Mouse (Mus musculus) liver, embryonic 11.5 days (tissue): ENCODE measurements at regions not wholly inside any gene's neighbourhood (a gene's known extent, or its start where the extent isn't known, plus 50 kb on each side); places are given as distances from the start of the nearest gene placed in this dataset.

Source experiments
- ATAC-seq: fragments of 200-750 bp; cut with Nextera tagmentation; replicated peaks from 2 replicates; pipeline ENCODE4 v1.8.0; 2017; ENCODE audit warnings: moderate number of reproducible peaks, mild to moderate bottlenecking, moderate TSS enrichment, moderate library complexity; ENCODE audit not compliant: low FRiP score
- DNase-seq: peaks from one replicate; pipeline ENCODE4 v3.0.0-alpha.2; 2017; ENCODE audit warnings: low spot score
- H3K27ac ChIP-seq: fragments of 300-500 bp; sonication (generic); 2 replicates; pipeline ENCODE4 v1.5.1; 2014; ENCODE audit warnings: mild to moderate bottlenecking, low read depth, low read length, control low read depth
- H3K27me3 ChIP-seq: fragments of 300-500 bp; sonication (generic); replicated peaks from 2 replicates; pipeline ENCODE4 v1.6.1; 2014; ENCODE audit warnings: low read length, mixed read lengths; ENCODE audit not compliant: control insufficient read depth, insufficient read depth
- H3K36me3 ChIP-seq: fragments of 300-500 bp; sonication (generic); 2 replicates; pipeline ENCODE4 v1.6.1; 2014; ENCODE audit warnings: mild to moderate bottlenecking, low read length, moderate library complexity, mixed read lengths; ENCODE audit not compliant: control insufficient read depth, insufficient read depth
- H3K4me1 ChIP-seq: fragments of 300-500 bp; sonication (generic); replicated peaks from 2 replicates; pipeline ENCODE4 v1.6.1; 2014; ENCODE audit warnings: low read length, mixed read lengths; ENCODE audit not compliant: control insufficient read depth, insufficient read depth
- H3K4me2 ChIP-seq: fragments of 300-500 bp; sonication (generic); 2 replicates; pipeline ENCODE4 v1.6.1; 2014; ENCODE audit warnings: mild to moderate bottlenecking, control low read depth, moderate library complexity
- H3K4me3 ChIP-seq: fragments of 300-500 bp; sonication (generic); 2 replicates; pipeline ENCODE4 v1.5.1; 2014; ENCODE audit warnings: low read depth, low read length, control low read depth
- H3K9ac ChIP-seq: fragments of 300-500 bp; sonication (generic); 2 replicates; pipeline ENCODE4 v1.6.1; 2014; ENCODE audit warnings: low read depth, low read length, control low read depth
- H3K9me3 ChIP-seq: fragments of 300-500 bp; sonication (generic); 2 replicates; pipeline ENCODE4 v1.6.1; 2016; ENCODE audit warnings: low read length, inconsistent platforms, mixed read lengths; ENCODE audit not compliant: control insufficient read depth
- WGBS: fragments of 180-500 bp; shearing (Covaris S2); extraction: QIAGEN DNeasy Blood & Tissue Kit; methylation state at CpG from one replicate; pipeline ENCODE4 v1.1.7; 2014; 5-methylcytosine and 5-hydroxymethylcytosine counted together

DNA sequence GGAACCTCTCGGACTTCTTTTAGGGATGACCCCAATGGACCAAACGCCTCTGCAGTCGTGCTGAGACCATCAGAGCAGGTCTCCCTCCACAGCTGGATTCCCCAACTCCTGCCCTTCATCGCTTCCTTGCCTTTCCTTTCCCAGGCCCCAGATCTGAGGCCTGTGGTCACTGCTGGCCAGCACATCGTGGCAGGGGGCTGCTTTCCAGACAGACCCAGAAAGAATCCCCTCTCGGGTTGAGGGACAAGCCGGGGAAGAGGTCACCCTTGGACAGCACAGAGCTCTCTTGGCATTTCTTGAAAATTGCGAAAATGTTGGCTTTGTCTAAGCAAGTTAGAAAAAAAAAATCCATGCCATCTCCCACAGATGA lies 134.9 kb upstream of the Haao start:
- Histone ChIP-seq H3K36me3 (no peaks in the 10 kb centered on the region), H3K4me3 (no peak overlapping the region), H3K4me2 (no peak overlapping the region), H3K9me3 (no peaks in the 10 kb centered on the region), H3K27me3 (no peaks in the 10 kb centered on the region), H3K9ac (0 out of 2 replicates have a peak overlapping the region, but pooled peaks have one; percentile 14), H3K4me1 (peaks cover 26% of the 10 kb centered on the region), H3K27ac (peak overlapping the region; percentile 2)
- no peak for DNase-seq
- 61% methylated on average over 8 of the region's 8 CpGs for WGBS
- no peak for ATAC-seq

DNA sequence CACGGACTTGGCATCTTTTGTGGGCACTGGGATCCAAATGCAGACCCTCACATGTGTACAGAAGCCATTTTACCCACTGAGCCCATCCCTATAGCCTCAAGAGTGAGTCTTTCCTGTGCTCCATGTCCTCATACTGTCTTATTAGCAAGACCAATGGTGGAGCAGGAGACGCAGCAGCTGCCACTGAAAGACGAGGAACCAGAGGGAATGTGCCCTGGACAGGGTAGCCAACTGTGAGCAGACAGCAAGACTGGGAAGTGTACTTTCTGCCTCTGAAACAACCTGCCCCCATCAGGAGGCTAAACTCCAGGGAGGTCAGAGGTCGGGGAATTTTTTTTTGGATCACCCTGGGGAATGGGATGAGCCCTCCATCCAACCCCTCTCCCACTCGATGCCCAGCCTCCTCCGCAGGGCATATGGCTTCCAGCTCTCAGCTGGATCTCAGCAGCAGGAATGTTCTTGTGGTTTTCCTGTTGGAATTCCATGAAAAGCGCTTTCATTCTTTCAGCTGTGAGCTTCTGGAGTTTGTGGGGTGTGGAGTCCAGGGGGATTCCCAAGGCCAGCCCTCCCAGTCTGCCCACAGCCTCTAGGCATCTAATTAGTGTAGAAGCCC lies 131.2 kb upstream of the Haao start:
- Histone ChIP-seq H3K27ac (no peak overlapping the region), H3K36me3 (no peaks in the 10 kb centered on the region), H3K27me3 (no peaks in the 10 kb centered on the region), H3K4me1 (peaks cover 32% of the 10 kb centered on the region), H3K9me3 (no peaks in the 10 kb centered on the region), H3K4me2 (no peak overlapping the region), H3K4me3 (no peak overlapping the region), H3K9ac (no peak overlapping the region)
- 71% methylated on average over 7 of the region's 7 CpGs for WGBS
- ATAC-seq = no peak
- DNase-seq = no peak

DNA sequence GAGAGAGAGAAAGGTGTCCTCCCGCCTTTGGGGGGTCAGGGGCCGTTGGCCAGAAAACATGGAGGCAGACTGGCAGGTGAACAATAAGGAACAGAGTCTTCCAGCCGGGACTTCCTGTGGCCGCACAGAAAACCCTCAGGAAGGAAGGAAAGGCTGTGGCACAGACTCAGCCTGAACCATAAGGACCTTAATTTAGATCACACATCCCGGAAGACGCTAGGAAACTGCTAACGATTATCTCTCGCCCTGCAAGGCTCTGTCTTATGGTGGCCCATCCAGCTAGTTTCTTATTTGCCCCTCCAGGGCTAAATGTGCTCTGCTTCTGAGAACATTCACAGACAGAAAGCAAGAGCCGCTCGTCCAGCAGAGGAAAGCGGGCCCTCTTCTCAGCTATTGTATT lies 130.0 kb upstream of the Haao start:
- H3K27ac ChIP-seq = no peak overlapping the region

DNA sequence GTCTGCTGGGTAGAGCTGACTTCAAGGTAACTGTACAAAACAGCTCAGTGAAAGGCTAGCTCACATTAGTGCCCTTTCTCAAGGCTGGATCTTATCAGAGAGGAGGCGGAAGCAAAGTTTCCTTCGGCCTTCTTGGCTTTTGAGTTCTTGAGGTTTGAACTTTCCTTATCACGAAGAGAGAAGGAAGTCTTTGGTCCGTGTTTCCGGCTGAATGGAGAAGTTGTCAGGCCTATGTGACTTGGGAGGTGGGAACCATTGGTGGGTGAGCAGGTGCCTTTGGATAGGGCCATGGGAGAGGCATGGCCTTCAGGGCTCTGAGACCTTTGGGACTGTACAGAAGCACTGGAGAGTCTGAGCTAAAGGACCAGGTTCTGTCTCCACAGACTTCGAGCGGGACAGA lies 128.1 kb upstream of the Haao start:
- peak; percentile 10; the same call in 1 of the 2 replicates for ATAC-seq
- no peaks in the 10 kb centered on the region for H3K27me3 ChIP-seq
- no peaks in the 10 kb centered on the region for H3K9me3 ChIP-seq
- H3K9ac ChIP-seq = no peak overlapping the region
- WGBS = 39% methylated on average over 7 of the region's 7 CpGs
- no peak for DNase-seq
- H3K27ac ChIP-seq = no peak overlapping the region; the same call in 1 of the 2 replicates
- H3K4me1 ChIP-seq = peaks cover 30% of the 10 kb centered on the region
- H3K4me2 ChIP-seq = no peak overlapping the region
- no peak overlapping the region for H3K4me3 ChIP-seq
- H3K36me3 ChIP-seq = no peaks in the 10 kb centered on the region

More for the DNA sequence above, 130.0 kb upstream of the Haao start:
- no peak for DNase-seq
- Histone ChIP-seq H3K4me3 (no peak overlapping the region), H3K27me3 (no peaks in the 10 kb centered on the region), H3K36me3 (no peaks in the 10 kb centered on the region), H3K9ac (no peak overlapping the region), H3K4me2 (no peak overlapping the region), H3K9me3 (no peaks in the 10 kb centered on the region), H3K4me1 (peaks cover 30% of the 10 kb centered on the region)
- no peak for ATAC-seq
- WGBS = 49% methylated on average over 11 of the region's 11 CpGs

DNA sequence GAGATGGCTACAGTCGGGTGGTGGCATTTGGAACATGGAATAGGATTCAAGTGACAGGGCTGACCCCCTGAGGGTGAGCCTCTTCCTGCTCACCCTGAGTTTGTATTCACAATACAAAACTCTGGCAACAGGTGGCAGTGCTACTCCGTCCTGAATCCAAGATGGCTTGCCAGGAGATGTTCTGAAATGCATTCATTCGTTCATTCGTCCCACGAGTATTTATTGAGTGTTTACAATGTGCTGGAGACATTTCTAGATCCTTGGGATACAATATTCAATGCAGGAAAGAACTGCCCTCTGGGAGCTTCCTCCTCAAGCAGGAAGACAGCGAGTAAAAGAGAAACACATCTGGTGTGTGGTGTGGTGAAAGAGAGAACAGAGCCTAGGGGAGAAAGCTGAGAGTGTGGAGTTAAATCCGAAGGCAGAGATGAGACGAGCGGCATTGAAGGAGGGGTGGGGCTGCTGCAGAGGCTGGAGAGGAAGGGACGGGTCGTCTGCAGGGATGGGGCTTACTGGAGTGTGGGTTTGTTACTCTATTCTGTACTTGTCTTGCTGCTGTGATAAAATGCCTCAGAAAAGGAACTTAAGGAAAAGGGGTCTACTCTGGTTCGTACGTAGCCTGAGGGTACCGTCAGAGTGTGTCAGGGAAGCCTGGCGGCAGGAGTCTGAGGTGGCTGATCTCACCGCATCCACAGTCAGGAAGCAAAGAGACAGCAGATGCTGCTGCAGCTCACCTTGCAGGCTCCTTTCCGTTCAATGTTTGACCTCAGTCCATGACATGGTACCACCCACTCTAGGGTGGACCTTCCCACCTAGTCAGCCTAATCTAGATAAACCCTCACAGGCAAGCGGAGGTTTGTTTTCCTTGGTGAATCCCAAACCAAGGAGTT lies 125.9 kb upstream of the Haao start:
- DNase-seq (no peak), ATAC-seq (peak; percentile 39)
- Histone ChIP-seq H3K4me1 (peaks cover 30% of the 10 kb centered on the region), H3K9me3 (no peaks in the 10 kb centered on the region), H3K27me3 (no peaks in the 10 kb centered on the region), H3K36me3 (no peaks in the 10 kb centered on the region), H3K4me2 (peak overlapping the region; percentile 44), H3K4me3 (peak overlapping the region; percentile 10; the same call in 1 of the 2 replicates), H3K9ac (no peak overlapping the region), H3K27ac (no peak overlapping the region)
- 22% methylated on average over 18 of the region's 18 CpGs for WGBS

DNA sequence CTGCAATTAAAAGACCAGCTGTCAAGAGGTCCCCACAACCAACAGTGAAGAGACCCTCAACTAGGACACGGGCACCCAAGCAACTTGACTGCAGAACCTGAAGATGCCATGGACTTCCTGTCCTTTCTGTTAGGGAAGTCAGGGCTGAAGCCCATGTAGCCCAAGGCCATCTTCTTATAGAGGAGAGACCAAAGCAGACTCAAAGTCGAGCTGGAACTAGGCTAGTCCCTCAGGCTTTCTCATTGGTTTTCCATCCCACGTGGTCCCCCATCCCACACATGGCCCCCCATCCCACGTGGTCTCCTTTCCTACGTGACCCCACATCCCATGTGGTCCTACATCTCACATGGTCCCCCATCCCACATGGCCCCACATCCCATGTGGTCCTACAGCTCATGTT lies 125.1 kb upstream of the Haao start:
- no peak for DNase-seq
- Histone ChIP-seq H3K4me1 (peaks cover 32% of the 10 kb centered on the region), H3K36me3 (no peaks in the 10 kb centered on the region), H3K4me2 (no peak overlapping the region), H3K27me3 (no peaks in the 10 kb centered on the region), H3K9me3 (no peaks in the 10 kb centered on the region), H3K27ac (no peak overlapping the region), H3K9ac (no peak overlapping the region), H3K4me3 (no peak overlapping the region)
- no peak for ATAC-seq
- WGBS = 74% methylated on average over 5 of the region's 5 CpGs

DNA sequence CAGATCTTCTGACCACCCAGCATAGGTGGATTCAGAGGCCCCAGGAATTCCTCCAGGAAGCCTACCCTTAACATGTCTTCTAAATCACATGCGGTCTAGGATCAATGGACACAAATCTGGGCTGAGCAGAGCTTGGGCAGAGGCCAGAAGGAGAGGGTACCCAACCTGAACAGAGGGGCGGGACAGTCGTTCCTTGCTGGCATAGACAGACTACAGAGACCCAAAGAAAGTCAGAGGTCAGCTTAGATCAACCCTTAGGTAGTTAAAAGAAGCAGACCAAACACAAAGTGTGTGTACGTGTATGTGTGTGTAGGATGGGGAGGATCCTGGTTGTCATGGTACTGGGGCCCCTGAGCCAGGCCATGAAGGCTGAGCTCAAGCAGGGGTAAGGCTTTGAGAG lies 124.7 kb upstream of the Haao start:
- no peak for DNase-seq
- Histone ChIP-seq H3K27ac (no peak overlapping the region), H3K4me2 (no peak overlapping the region), H3K9ac (no peak overlapping the region), H3K27me3 (no peaks in the 10 kb centered on the region), H3K4me1 (peaks cover 30% of the 10 kb centered on the region), H3K9me3 (no peaks in the 10 kb centered on the region), H3K36me3 (no peaks in the 10 kb centered on the region), H3K4me3 (no peak overlapping the region)
- 88% methylated on average over 4 of the region's 4 CpGs for WGBS
- no peak for ATAC-seq

DNA sequence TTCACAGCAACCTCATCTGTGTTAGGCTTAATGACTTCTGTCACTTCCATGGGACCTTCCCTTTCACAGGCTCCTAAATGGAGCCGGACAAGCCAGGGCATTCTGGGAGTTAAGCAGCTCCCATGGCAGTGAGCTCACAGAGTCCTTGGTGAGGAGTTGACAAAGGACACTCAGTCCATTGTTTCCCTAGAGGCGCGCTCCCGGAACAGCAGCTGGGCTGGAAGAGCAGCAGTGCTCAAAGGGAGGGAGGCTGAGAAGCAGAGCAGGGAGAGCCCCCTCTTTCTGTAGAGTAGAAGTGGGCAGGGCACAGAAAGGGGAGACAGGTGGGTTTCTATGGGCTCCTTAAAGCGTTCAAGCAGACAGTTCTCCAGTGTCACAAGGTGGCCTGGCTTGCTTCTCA lies 124.3 kb upstream of the Haao start:
- Histone ChIP-seq H3K4me1 (peaks cover 30% of the 10 kb centered on the region), H3K9me3 (no peaks in the 10 kb centered on the region), H3K27ac (no peak overlapping the region), H3K36me3 (no peaks in the 10 kb centered on the region), H3K9ac (no peak overlapping the region), H3K4me2 (no peak overlapping the region), H3K4me3 (no peak overlapping the region), H3K27me3 (no peaks in the 10 kb centered on the region)
- ATAC-seq (no peak), DNase-seq (no peak)
- WGBS = 62% methylated on average over 5 of the region's 5 CpGs
